Mouse (Mus musculus): Measurements from ENCODE around the gene Arhgap9. TPM values are rescaled to one million over a fixed set of nuclear protein-coding genes. Genes with fewer than 3 reads are reported as not detected.
A peak's percentile ranks its signal among the peaks of the same experiment; 100 is the strongest.

The Arhgap9 gene
- 7.1 and 11.2 TPM in 2 replicates for polyA plus RNA-seq (2012; rRNA removed)

DNA sequence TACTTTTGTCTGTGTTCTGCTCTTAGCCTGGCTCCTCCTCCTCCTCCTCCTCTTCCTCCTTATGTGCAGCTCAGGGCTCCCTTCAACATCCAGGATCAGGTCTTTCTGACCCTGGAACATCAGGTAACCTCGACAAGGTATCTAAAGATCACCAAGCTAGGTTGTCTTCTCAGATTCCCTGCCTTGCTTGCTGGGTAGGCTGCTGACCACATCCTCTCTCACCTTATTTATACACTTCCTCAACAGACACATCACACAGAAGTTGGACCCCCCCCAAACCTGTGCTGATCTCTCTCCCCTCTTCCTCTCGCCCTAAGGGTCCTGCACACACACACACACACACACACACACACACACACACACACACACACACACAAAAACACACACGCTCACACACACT, at the start of gene Arhgap9:
TSS of gene Arhgap9 (plus strand) at position 344 of the 400 bp plus-strand sequence.
- peaks cover 12% of the 10 kb centered on the region for H3K4me1 ChIP-seq (ENCODE audit: control insufficient read depth, insufficient read depth, insufficient read length, low read length)
- whole genome bisulfite sequencing = 76% methylated on average over 3 of the region's 3 CpGs
- H3K27ac ChIP-seq (ENCODE audit: insufficient read depth, low read depth, low read length) = peak within 1 kb of the TSS; percentile 69
- H3K4me3 ChIP-seq (ENCODE audit: low read depth, low read length) = peak within 1 kb of the TSS; percentile 57
- H3K36me3 ChIP-seq (ENCODE audit: control insufficient read depth, insufficient read depth, low read length) = no peaks in the 10 kb centered on the region
- peaks cover 9% of the 10 kb centered on the region; the same call in 1 of the 2 replicates for H3K27me3 ChIP-seq (ENCODE audit: control insufficient read depth, insufficient read depth, low read length)
- TF ChIP-seq POLR2A (IDR thresholded peaks at IDR 0.05; ENCODE audit: low read depth, low read length) (no peak), CTCF (IDR thresholded peaks at IDR 0.05; ENCODE audit: extremely low read depth, insufficient read length, insufficient replicate concordance, low read depth, low read length) (no peak)

DNA sequence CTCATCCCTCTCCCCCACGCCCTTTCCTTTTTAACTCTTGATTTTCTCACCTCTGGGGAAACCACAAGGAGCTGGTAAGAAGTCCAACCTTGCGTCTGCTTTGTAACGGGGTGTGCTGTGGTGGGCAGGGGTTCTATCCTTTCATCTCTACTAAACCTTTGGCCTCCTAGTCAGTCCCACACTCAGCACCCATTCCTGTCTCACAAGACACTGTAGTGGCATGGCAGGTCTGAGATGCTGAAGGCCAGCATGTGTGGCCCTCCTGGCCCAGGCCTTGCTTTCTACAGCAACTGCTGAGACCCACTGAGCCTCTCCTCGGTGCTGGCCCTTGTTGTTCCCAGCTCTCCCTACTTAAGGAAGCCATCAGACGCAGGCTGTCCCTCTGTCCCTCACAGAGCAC, 49.4 kb upstream of the Arhgap9 start:
- no peak overlapping the region for H3K27ac ChIP-seq (ENCODE audit: insufficient read depth, low read depth, low read length)
- TF ChIP-seq CTCF (IDR thresholded peaks at IDR 0.05; ENCODE audit: extremely low read depth, insufficient read length, insufficient replicate concordance, low read depth, low read length) = no peak
- no peak for TF ChIP-seq POLR2A (IDR thresholded peaks at IDR 0.05; ENCODE audit: low read depth, low read length)
- no peak overlapping the region for H3K4me3 ChIP-seq (ENCODE audit: low read depth, low read length)
- 97% methylated on average over 5 of the region's 5 CpGs for WGBS
- H3K36me3 ChIP-seq (ENCODE audit: control insufficient read depth, insufficient read depth, low read length) = peaks cover 61% of the 10 kb centered on the region
- H3K27me3 ChIP-seq (ENCODE audit: control insufficient read depth, insufficient read depth, low read length) = no peaks in the 10 kb centered on the region
- peaks cover 4% of the 10 kb centered on the region; the same call in 1 of the 2 replicates for H3K4me1 ChIP-seq (ENCODE audit: control insufficient read depth, insufficient read depth, insufficient read length, low read length)

GRCm38 (mm10) chr10:127274261-127275022, 47.3 kb upstream of the Arhgap9 start:
- Histone ChIP-seq H3K27me3 (ENCODE audit: control insufficient read depth, insufficient read depth, low read length) (no peaks in the 10 kb centered on the region), H3K4me1 (ENCODE audit: control insufficient read depth, insufficient read depth, insufficient read length, low read length) (no peaks in the 10 kb centered on the region), H3K4me3 (ENCODE audit: low read depth, low read length) (no peak overlapping the region), H3K36me3 (ENCODE audit: control insufficient read depth, insufficient read depth, low read length) (peaks cover 73% of the 10 kb centered on the region), H3K27ac (ENCODE audit: insufficient read depth, low read depth, low read length) (no peak overlapping the region)
- TF ChIP-seq CTCF (IDR thresholded peaks at IDR 0.05; ENCODE audit: extremely low read depth, insufficient read length, insufficient replicate concordance, low read depth, low read length) (no peak), POLR2A (IDR thresholded peaks at IDR 0.05; ENCODE audit: low read depth, low read length) (no peak)
- 90% methylated on average over 11 of the region's 11 CpGs for WGBS

DNA sequence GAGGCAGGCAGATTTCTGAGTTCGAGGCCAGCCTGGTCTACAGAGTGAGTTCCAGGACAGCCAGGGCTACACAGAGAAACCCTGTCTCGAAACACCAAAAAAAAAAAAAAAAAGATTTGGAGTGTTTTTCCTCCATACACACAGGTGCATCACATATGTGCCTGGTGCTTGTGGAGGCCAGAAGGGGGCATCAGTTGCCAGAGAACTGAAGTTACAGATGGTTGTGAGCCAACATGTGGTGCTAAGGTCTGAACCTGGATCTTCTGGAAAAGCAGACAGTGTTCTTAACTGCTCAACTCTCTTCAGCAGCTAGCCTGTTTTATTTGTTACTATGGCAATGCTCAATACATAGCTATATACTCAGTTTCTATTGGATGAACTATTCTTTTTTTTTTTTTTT, 42.0 kb upstream of the Arhgap9 start:
- WGBS = 92% methylated on average over 2 of the region's 2 CpGs
- Histone ChIP-seq H3K4me3 (ENCODE audit: low read depth, low read length) (no peak overlapping the region), H3K27ac (ENCODE audit: insufficient read depth, low read depth, low read length) (no peak overlapping the region), H3K27me3 (ENCODE audit: control insufficient read depth, insufficient read depth, low read length) (no peaks in the 10 kb centered on the region), H3K36me3 (ENCODE audit: control insufficient read depth, insufficient read depth, low read length) (peaks cover 88% of the 10 kb centered on the region), H3K4me1 (ENCODE audit: control insufficient read depth, insufficient read depth, insufficient read length, low read length) (no peaks in the 10 kb centered on the region)
- TF ChIP-seq POLR2A (IDR thresholded peaks at IDR 0.05; ENCODE audit: low read depth, low read length) = no peak
- no peak for TF ChIP-seq CTCF (IDR thresholded peaks at IDR 0.05; ENCODE audit: extremely low read depth, insufficient read length, insufficient replicate concordance, low read depth, low read length)

GRCm38 (mm10) chr10:127281316-127281715, 40.4 kb upstream of the Arhgap9 start:
- H3K36me3 ChIP-seq (ENCODE audit: control insufficient read depth, insufficient read depth, low read length) = peaks cover 89% of the 10 kb centered on the region

GRCm38 (mm10) chr10:127282620-127283215, 39.0 kb upstream of the Arhgap9 start:
- Histone ChIP-seq H3K4me3 (ENCODE audit: low read depth, low read length) (no peak overlapping the region), H3K27me3 (ENCODE audit: control insufficient read depth, insufficient read depth, low read length) (no peaks in the 10 kb centered on the region), H3K27ac (ENCODE audit: insufficient read depth, low read depth, low read length) (no peak overlapping the region), H3K36me3 (ENCODE audit: control insufficient read depth, insufficient read depth, low read length) (peaks cover 86% of the 10 kb centered on the region), H3K4me1 (ENCODE audit: control insufficient read depth, insufficient read depth, insufficient read length, low read length) (peaks cover 13% of the 10 kb centered on the region)
- WGBS = 29% methylated on average over 13 of the region's 13 CpGs
- TF ChIP-seq CTCF (IDR thresholded peaks at IDR 0.05; ENCODE audit: extremely low read depth, insufficient read length, insufficient replicate concordance, low read depth, low read length) = no peak
- TF ChIP-seq POLR2A (IDR thresholded peaks at IDR 0.05; ENCODE audit: low read depth, low read length) = no peak

More at GRCm38 (mm10) chr10:127281316-127281715, 40.4 kb upstream of the Arhgap9 start:
- 84% methylated on average over 8 of the region's 8 CpGs for WGBS
- H3K27me3 ChIP-seq (ENCODE audit: control insufficient read depth, insufficient read depth, low read length) = no peaks in the 10 kb centered on the region
- H3K4me1 ChIP-seq (ENCODE audit: control insufficient read depth, insufficient read depth, insufficient read length, low read length) = no peaks in the 10 kb centered on the region
- TF ChIP-seq POLR2A (IDR thresholded peaks at IDR 0.05; ENCODE audit: low read depth, low read length) (no peak), CTCF (IDR thresholded peaks at IDR 0.05; ENCODE audit: extremely low read depth, insufficient read length, insufficient replicate concordance, low read depth, low read length) (no peak)
- no peak overlapping the region for H3K4me3 ChIP-seq (ENCODE audit: low read depth, low read length)
- H3K27ac ChIP-seq (ENCODE audit: insufficient read depth, low read depth, low read length) = no peak overlapping the region

DNA sequence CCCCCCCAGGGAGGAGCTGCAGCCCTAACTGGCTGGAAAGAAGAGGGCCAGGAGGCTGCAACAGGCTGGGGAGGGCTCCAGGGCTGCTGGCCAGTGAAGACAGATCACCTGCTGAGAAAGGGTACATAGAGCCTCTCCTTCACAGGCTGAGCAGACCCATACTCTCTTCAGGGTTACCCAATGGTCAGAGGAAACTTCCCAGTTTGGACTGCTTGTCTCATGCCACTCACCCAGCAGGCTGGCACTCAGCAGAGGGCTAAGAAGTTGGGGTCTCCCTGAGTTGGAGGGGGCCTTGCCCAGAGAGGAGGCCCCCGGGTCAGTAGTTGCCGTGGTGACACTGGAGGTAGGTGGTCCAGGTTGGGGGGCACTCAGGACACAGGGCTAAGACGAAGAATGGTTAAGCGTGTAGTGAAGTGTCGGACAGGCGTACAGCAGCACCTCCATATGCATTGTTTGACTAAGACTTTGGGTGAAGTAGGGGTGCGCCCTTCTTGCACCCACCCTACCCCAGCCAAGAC, 37.6 kb upstream of the Arhgap9 start:
- H3K4me3 ChIP-seq (ENCODE audit: low read depth, low read length) = no peak overlapping the region
- H3K27me3 ChIP-seq (ENCODE audit: control insufficient read depth, insufficient read depth, low read length) = no peaks in the 10 kb centered on the region
- 94% methylated on average over 7 of the region's 7 CpGs for WGBS
- TF ChIP-seq POLR2A (IDR thresholded peaks at IDR 0.05; ENCODE audit: low read depth, low read length) = no peak
- no peak for TF ChIP-seq CTCF (IDR thresholded peaks at IDR 0.05; ENCODE audit: extremely low read depth, insufficient read length, insufficient replicate concordance, low read depth, low read length)
- H3K27ac ChIP-seq (ENCODE audit: insufficient read depth, low read depth, low read length) = no peak overlapping the region
- peaks cover 15% of the 10 kb centered on the region for H3K4me1 ChIP-seq (ENCODE audit: control insufficient read depth, insufficient read depth, insufficient read length, low read length)
- H3K36me3 ChIP-seq (ENCODE audit: control insufficient read depth, insufficient read depth, low read length) = peaks cover 74% of the 10 kb centered on the region

Data from small intestine, adult 2 months (tissue).